Mouse (Mus musculus) testis, adult 2 months (tissue): ENCODE measurements around the gene Sfswap.

ENCODE experiments used
- CTCF ChIP-seq: fragments of 200-500 bp; IDR thresholded peaks from 2 replicates; pipeline ENCODE4 v1.5.1; 2012; ENCODE audit warnings: low read depth, mild to moderate bottlenecking, inconsistent platforms, low read length, moderate library complexity; ENCODE audit not compliant: control insufficient read depth, insufficient read depth, insufficient replicate concordance
- POLR2A ChIP-seq: fragments of 200-500 bp; IDR thresholded peaks from 2 replicates; pipeline ENCODE4 v1.6.1; 2012; ENCODE audit warnings: low read depth, mild to moderate bottlenecking, inconsistent platforms, low read length, moderate library complexity; ENCODE audit not compliant: control insufficient read depth

DNA sequence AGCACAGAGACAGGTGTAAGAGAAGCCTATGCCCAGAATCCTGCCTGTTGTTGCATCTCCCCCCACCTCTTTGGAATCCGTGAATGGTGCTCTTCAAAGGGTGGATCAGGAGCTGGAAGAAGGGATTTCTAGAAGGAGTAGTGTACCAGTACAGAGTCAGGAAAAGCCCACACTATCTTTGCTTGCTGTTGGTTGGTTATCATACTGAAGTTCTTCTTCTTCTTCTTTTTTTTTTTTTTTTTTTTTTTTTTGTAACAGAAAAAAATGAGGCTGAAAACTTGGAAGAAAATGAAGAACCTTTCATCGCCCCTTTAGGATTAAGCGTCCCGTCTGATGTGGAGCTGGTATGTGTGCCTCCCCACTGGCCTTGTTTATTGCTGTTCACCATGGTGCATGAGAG is 5.9 kb downstream of the Sfswap start:
- TF ChIP-seq POLR2A: no peak
- TF ChIP-seq CTCF: no peak
